Mouse (Mus musculus): ENCODE results near the gene Iqcf4. TPM values are rescaled to one million over a fixed set of nuclear protein-coding genes. Genes with fewer than 3 reads are reported as not detected.
"Not testable (repeated sequence)": the region's sequence is repeated elsewhere in the genome, so short reads cannot be mapped to it uniquely, and the experiment has no call there.

Gene Iqcf4
- polyA plus RNA-seq (2015; fragmentation: Nextera tagmentation; extraction: Ambion mirVana) = not detected in 2 replicates

DNA sequence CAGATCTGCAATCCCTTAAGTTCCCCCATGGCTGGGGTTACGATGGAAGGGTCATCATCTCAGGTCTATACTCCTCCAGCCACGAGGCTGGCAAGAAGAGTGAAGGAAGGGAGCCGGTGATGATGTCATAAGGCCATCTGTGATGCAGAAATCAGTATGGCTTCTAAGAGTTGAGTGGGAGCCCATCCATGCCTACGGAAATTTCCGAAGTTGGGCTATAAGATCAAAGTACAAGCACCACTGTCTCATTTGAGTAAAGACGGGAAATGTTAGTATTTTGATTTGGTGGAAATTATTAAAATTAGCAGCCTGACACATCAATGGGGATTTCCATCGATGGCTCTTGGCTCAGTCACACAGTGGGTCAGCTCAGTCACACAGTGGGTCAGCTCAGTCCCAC lies at the start of gene Iqcf4:
TSS of gene Iqcf4 (minus strand) at position 101 of the 400 bp plus-strand sequence.
- H3K4me3 ChIP-seq (ENCODE audit: low read length) = no peak within 1 kb of the TSS
- H3K4me2 ChIP-seq (ENCODE audit: low read depth, low read length) = no peak within 1 kb of the TSS
- 85% methylated on average over 7 of the region's 7 CpGs for WGBS
- no peaks in the 10 kb centered on the region for H3K4me1 ChIP-seq (ENCODE audit: control insufficient read depth, insufficient read depth, low read length)
- H3K9ac ChIP-seq (ENCODE audit: low read depth, low read length) = no peak within 1 kb of the TSS
- H3K27ac ChIP-seq (ENCODE audit: low read length) = no peak within 1 kb of the TSS
- no peaks in the 10 kb centered on the region for H3K36me3 ChIP-seq (ENCODE audit: control insufficient read depth, insufficient read depth, low read length)
- H3K9me3 ChIP-seq (ENCODE audit: control insufficient read depth, low read length) = no peaks in the 10 kb centered on the region
- H3K27me3 ChIP-seq (replicated peaks; ENCODE audit: control insufficient read depth, insufficient read depth, low read length) = no peaks in the 10 kb centered on the region
- no peak for ATAC-seq

DNA sequence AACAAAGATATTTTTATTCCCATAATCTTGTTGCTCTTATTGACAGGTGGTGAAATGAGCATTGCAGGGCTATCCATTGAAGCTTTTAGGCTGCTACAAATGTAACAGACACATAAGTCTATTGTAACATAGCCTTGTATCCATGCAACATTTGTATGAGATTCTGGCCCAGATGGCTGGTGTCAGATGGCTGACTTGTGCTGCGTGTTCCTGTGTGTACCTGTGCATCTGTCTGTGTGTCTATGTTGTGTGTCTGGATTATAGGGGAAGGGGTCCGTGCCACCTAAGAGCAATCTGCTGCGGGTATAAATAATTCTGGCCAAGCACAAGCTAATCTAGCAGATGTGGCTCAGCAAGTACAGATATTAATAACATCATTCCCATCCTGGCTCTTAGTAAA lies 46.7 kb upstream of the Iqcf4 start:
- WGBS = 88% methylated on average over 3 of the region's 3 CpGs
- no peaks in the 10 kb centered on the region for H3K36me3 ChIP-seq (ENCODE audit: control insufficient read depth, insufficient read depth, low read length)
- no peaks in the 10 kb centered on the region for H3K9me3 ChIP-seq (ENCODE audit: control insufficient read depth, low read length)
- H3K9ac ChIP-seq (ENCODE audit: low read depth, low read length) = no peak overlapping the region
- ATAC-seq = no peak
- H3K4me2 ChIP-seq (ENCODE audit: low read depth, low read length) = no peak overlapping the region
- H3K27me3 ChIP-seq (replicated peaks; ENCODE audit: control insufficient read depth, insufficient read depth, low read length) = no peaks in the 10 kb centered on the region
- no peak overlapping the region for H3K27ac ChIP-seq (ENCODE audit: low read length)
- H3K4me3 ChIP-seq (ENCODE audit: low read length) = no peak overlapping the region
- H3K4me1 ChIP-seq (ENCODE audit: control insufficient read depth, insufficient read depth, low read length) = no peaks in the 10 kb centered on the region

DNA sequence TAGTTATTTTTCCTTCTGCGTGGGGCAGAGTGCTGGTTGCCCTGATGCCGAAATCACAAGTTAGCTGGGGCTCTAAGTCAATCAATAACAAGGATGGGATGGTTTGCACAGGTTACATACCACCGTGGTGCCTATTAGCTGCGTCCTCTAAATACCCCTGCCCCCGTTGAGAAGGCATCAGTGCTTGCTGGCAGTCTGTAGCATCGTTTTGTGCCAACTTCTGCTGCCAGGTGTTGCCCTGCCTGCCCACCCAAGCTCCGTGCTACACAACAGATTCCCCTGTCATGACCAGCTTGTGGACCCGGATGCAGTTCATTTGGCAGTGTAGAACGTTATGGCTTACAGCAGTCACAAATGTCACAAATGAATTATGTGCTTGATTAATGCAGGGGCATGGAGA lies 45.5 kb upstream of the Iqcf4 start:
- no peaks in the 10 kb centered on the region for H3K27me3 ChIP-seq (replicated peaks; ENCODE audit: control insufficient read depth, insufficient read depth, low read length)
- 70% methylated on average over 9 of the region's 9 CpGs for WGBS
- H3K4me1 ChIP-seq (ENCODE audit: control insufficient read depth, insufficient read depth, low read length) = no peaks in the 10 kb centered on the region
- H3K9ac ChIP-seq (ENCODE audit: low read depth, low read length) = no peak overlapping the region
- no peaks in the 10 kb centered on the region for H3K36me3 ChIP-seq (ENCODE audit: control insufficient read depth, insufficient read depth, low read length)
- no peak for ATAC-seq
- H3K9me3 ChIP-seq (ENCODE audit: control insufficient read depth, low read length) = no peaks in the 10 kb centered on the region
- no peak overlapping the region for H3K4me3 ChIP-seq (ENCODE audit: low read length)
- no peak overlapping the region for H3K4me2 ChIP-seq (ENCODE audit: low read depth, low read length)
- no peak overlapping the region for H3K27ac ChIP-seq (ENCODE audit: low read length)

DNA sequence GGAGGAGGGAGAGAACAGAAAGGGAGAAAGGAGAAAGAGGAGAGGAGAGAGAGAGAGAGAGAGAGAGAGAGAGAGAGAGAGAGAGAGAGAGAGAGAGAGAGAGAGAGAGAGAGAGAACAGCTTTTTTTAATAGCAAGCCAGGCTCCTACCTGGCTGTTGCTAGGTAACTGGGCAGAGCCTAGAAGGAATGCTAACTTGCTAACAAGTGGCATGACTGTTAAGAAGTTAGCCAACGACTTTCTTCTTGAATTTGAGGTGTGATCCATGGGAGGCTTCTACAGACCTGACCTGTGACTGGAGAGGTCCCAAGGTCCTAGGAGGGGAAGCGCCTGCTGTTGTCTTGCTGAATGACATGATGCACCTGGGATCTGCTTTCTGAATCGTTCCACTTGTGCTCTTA lies 43.8 kb upstream of the Iqcf4 start:
- Histone ChIP-seq H3K4me3 (ENCODE audit: low read length) (no peak overlapping the region), H3K4me2 (ENCODE audit: low read depth, low read length) (no peak overlapping the region), H3K27me3 (replicated peaks; ENCODE audit: control insufficient read depth, insufficient read depth, low read length) (no peaks in the 10 kb centered on the region), H3K9me3 (ENCODE audit: control insufficient read depth, low read length) (no peaks in the 10 kb centered on the region), H3K36me3 (ENCODE audit: control insufficient read depth, insufficient read depth, low read length) (no peaks in the 10 kb centered on the region), H3K9ac (ENCODE audit: low read depth, low read length) (no peak overlapping the region), H3K4me1 (ENCODE audit: control insufficient read depth, insufficient read depth, low read length) (no peaks in the 10 kb centered on the region), H3K27ac (ENCODE audit: low read length) (no peak overlapping the region)
- WGBS = 36% methylated on average over 3 of the region's 3 CpGs
- no peak for ATAC-seq

DNA sequence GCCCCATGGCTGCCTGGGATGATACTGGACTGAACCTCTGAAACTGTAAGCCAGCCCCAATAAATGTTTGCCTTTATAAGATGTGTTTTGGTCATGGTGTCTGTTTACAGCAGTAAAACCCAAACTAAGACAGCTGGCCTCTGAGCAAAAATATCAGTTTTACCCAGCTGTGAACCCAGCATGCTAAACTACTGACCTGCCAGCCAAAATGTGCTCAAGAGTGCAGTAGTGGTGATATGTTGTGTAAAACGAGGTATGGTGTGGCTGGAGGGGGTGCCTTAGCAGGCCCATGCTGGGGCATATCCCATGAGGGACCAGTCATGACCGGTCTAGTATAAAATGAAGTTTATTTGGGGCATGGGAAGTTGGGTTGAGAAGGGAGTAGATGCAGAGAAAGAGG lies 43.2 kb upstream of the Iqcf4 start:
- 62% methylated on average over 2 of the region's 2 CpGs for WGBS
- Histone ChIP-seq H3K36me3 (ENCODE audit: control insufficient read depth, insufficient read depth, low read length) (no peaks in the 10 kb centered on the region), H3K9ac (ENCODE audit: low read depth, low read length) (no peak overlapping the region), H3K9me3 (ENCODE audit: control insufficient read depth, low read length) (no peaks in the 10 kb centered on the region), H3K4me3 (ENCODE audit: low read length) (no peak overlapping the region), H3K27me3 (replicated peaks; ENCODE audit: control insufficient read depth, insufficient read depth, low read length) (no peaks in the 10 kb centered on the region), H3K27ac (ENCODE audit: low read length) (no peak overlapping the region), H3K4me1 (ENCODE audit: control insufficient read depth, insufficient read depth, low read length) (no peaks in the 10 kb centered on the region), H3K4me2 (ENCODE audit: low read depth, low read length) (no peak overlapping the region)
- no peak for ATAC-seq

DNA sequence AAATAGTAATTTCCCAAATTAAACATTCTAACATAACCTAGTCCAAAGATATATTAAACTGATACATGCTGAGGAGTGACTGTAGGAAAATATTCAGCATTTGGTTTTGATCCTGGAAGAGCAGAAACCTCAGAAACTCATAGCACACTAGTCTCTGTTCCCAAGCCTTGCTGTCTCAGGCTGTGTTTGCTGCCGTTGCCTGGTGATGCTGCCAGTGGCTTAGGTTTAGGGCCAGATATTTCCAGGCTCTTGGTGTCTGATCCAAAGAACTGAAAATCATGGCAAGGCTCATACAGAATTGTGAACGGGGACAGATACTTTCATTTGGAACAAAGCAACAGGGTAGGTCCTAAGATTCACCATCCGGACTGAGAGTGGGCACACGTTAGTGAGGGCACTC lies 39.9 kb upstream of the Iqcf4 start:
- H3K27ac ChIP-seq (ENCODE audit: low read length) = no peak overlapping the region
- H3K9ac ChIP-seq (ENCODE audit: low read depth, low read length) = no peak overlapping the region
- H3K9me3 ChIP-seq (ENCODE audit: control insufficient read depth, low read length) = no peaks in the 10 kb centered on the region
- no peaks in the 10 kb centered on the region for H3K27me3 ChIP-seq (replicated peaks; ENCODE audit: control insufficient read depth, insufficient read depth, low read length)
- H3K4me2 ChIP-seq (ENCODE audit: low read depth, low read length) = no peak overlapping the region
- WGBS = 87% methylated on average over 4 of the region's 4 CpGs
- H3K4me3 ChIP-seq (ENCODE audit: low read length) = no peak overlapping the region
- H3K4me1 ChIP-seq (ENCODE audit: control insufficient read depth, insufficient read depth, low read length) = no peaks in the 10 kb centered on the region
- ATAC-seq = no peak
- no peaks in the 10 kb centered on the region for H3K36me3 ChIP-seq (ENCODE audit: control insufficient read depth, insufficient read depth, low read length)

DNA sequence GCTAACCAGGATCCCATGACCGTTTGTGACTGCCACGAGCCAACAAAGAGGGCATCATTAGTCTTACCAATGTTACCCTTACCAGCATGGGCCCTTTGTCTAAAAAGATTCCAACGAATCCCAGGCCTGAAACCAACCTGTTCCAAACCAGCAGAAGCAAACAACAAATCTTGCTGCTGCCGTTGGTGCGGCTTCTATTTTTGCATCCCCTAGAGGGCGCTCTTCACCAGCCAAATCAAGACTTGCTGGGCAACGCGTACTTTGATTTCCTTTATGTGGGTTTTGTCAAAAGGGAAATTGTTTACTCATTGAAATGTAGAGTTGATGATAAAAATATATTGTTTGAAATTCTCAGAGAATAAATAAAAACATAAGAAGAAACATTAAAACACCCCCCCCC lies 29.8 kb upstream of the Iqcf4 start:
- no peak overlapping the region for H3K9ac ChIP-seq (ENCODE audit: low read depth, low read length)
- no peaks in the 10 kb centered on the region for H3K27me3 ChIP-seq (replicated peaks; ENCODE audit: control insufficient read depth, insufficient read depth, low read length)
- no peak for ATAC-seq
- WGBS = 32% methylated on average over 8 of the region's 8 CpGs
- H3K4me2 ChIP-seq (ENCODE audit: low read depth, low read length) = no peak overlapping the region
- H3K4me3 ChIP-seq (ENCODE audit: low read length) = no peak overlapping the region
- H3K4me1 ChIP-seq (ENCODE audit: control insufficient read depth, insufficient read depth, low read length) = no peaks in the 10 kb centered on the region
- H3K36me3 ChIP-seq (ENCODE audit: control insufficient read depth, insufficient read depth, low read length) = no peaks in the 10 kb centered on the region
- H3K9me3 ChIP-seq (ENCODE audit: control insufficient read depth, low read length) = no peaks in the 10 kb centered on the region
- no peak overlapping the region for H3K27ac ChIP-seq (ENCODE audit: low read length)

DNA sequence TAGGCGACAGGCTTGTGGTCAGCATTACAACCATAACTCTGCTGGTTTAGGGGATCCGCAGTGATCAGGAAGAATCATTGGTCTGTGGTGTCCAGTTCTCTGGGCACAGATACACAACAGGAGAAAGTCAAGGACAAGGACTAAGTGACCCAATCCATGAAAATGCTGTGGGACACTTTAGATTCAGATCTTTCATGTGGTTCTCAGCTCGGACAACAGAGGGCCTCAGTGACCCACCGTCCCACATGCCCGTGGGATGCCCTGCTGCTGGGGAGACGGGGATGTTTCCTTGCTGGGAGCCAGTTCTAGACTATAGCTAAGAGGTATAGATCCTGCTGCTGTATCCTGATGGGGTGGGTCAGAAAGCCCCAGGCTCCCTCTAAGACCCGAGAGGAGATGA lies 27.7 kb upstream of the Iqcf4 start:
- no peak for ATAC-seq
- Histone ChIP-seq H3K27ac (ENCODE audit: low read length) (no peak overlapping the region), H3K27me3 (replicated peaks; ENCODE audit: control insufficient read depth, insufficient read depth, low read length) (no peaks in the 10 kb centered on the region), H3K4me2 (ENCODE audit: low read depth, low read length) (no peak overlapping the region), H3K4me3 (ENCODE audit: low read length) (no peak overlapping the region), H3K4me1 (ENCODE audit: control insufficient read depth, insufficient read depth, low read length) (no peaks in the 10 kb centered on the region), H3K9me3 (ENCODE audit: control insufficient read depth, low read length) (no peaks in the 10 kb centered on the region), H3K36me3 (ENCODE audit: control insufficient read depth, insufficient read depth, low read length) (no peaks in the 10 kb centered on the region), H3K9ac (ENCODE audit: low read depth, low read length) (no peak overlapping the region)
- 41% methylated on average over 7 of the region's 7 CpGs for WGBS

DNA sequence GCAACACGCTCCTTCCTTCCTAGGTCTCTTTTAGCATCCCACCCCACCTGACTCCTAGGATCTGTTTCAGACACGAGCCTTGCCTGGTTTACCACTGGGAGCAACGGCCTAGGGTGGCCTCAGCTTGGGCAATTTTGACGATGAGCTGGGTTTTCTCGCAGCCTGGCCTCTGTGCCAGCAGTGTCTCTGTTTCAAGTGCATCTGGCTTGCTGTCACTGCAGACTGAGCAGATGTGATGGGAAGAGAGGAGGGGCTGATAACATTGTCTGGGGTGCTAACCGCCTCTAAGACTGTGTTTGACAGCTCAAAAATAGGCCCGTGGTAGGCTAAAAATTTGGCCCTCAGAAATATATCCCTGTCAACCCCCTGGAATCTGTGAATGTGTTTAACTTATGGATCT lies 25.0 kb upstream of the Iqcf4 start:
- Histone ChIP-seq H3K36me3 (ENCODE audit: control insufficient read depth, insufficient read depth, low read length) (no peaks in the 10 kb centered on the region), H3K4me1 (ENCODE audit: control insufficient read depth, insufficient read depth, low read length) (no peaks in the 10 kb centered on the region), H3K9ac (ENCODE audit: low read depth, low read length) (no peak overlapping the region), H3K9me3 (ENCODE audit: control insufficient read depth, low read length) (no peaks in the 10 kb centered on the region), H3K27me3 (replicated peaks; ENCODE audit: control insufficient read depth, insufficient read depth, low read length) (no peaks in the 10 kb centered on the region), H3K4me3 (ENCODE audit: low read length) (no peak overlapping the region), H3K4me2 (ENCODE audit: low read depth, low read length) (no peak overlapping the region), H3K27ac (ENCODE audit: low read length) (no peak overlapping the region)
- 67% methylated on average over 7 of the region's 7 CpGs for WGBS
- ATAC-seq = no peak

DNA sequence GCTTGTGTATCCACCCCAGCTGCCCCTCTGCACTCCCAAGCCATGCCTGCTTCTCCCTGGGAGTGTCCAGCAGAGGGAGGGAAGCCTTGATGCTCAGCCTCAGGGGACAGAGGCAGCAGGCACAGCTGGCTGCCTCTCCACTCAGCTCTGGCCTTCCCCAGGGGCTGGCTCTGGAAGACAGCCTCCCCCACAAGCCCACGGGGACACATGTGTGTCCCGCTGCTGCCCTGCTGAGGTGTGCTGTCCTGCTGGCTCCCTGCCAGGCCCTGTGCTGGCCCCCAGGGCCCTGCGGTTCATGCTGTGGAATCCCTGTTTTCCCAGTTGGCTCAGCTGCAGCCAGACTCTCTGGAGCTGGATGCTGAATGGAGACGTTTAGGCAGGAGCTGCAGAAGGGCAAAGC lies 24.6 kb upstream of the Iqcf4 start:
- not testable (repeated sequence) for H3K9me3 ChIP-seq (ENCODE audit: control insufficient read depth, low read length); H3K4me2 ChIP-seq (ENCODE audit: low read depth, low read length); H3K4me3 ChIP-seq (ENCODE audit: low read length); ATAC-seq; H3K36me3 ChIP-seq (ENCODE audit: control insufficient read depth, insufficient read depth, low read length); H3K27ac ChIP-seq (ENCODE audit: low read length); H3K9ac ChIP-seq (ENCODE audit: low read depth, low read length); H3K4me1 ChIP-seq (ENCODE audit: control insufficient read depth, insufficient read depth, low read length); H3K27me3 ChIP-seq (replicated peaks; ENCODE audit: control insufficient read depth, insufficient read depth, low read length)
- 12% methylated on average over 4 of the region's 4 CpGs for WGBS
